Mouse (Mus musculus): ENCODE measurements around the gene Col23a1.
"Not testable (repeated sequence)": the region's sequence is repeated elsewhere in the genome, so short reads cannot be mapped to it uniquely, and the experiment has no call there.

The Col23a1 gene

GRCm38 (mm10) chr11:51591168-51591567 is 301.4 kb downstream of the Col23a1 start:
- no peak for DNase-seq (ENCODE audit: low read depth)

- DNase-seq (ENCODE audit: low read depth), result no peak
Measured at GRCm38 (mm10) chr11:51591915-51592314, 302.2 kb downstream of the Col23a1 start.

- no peak for DNase-seq (ENCODE audit: low read depth)
Measured at GRCm38 (mm10) chr11:51593368-51593767, 303.6 kb downstream of the Col23a1 start.

- no peak for DNase-seq (ENCODE audit: low read depth)
Measured at GRCm38 (mm10) chr11:51593849-51594248, 304.1 kb downstream of the Col23a1 start.

GRCm38 (mm10) chr11:51594715-51595350 is 305.1 kb downstream of the Col23a1 start:
- no peak for DNase-seq (ENCODE audit: low read depth)

GRCm38 (mm10) chr11:51595459-51596083 is 305.9 kb downstream of the Col23a1 start:
- no peak for DNase-seq (ENCODE audit: low read depth)

- no peak for DNase-seq (ENCODE audit: low read depth)
Measured at GRCm38 (mm10) chr11:51597553-51597952, 307.8 kb downstream of the Col23a1 start.

GRCm38 (mm10) chr11:51602253-51602652 is 312.5 kb downstream of the Col23a1 start:
- no peak for DNase-seq (ENCODE audit: low read depth)

GRCm38 (mm10) chr11:51605602-51606446 is 316.1 kb downstream of the Col23a1 start:
- peak; percentile 89 for DNase-seq (ENCODE audit: low read depth)

GRCm38 (mm10) chr11:51606447-51607095 is 316.9 kb downstream of the Col23a1 start, which contains the start of gene Hnrnpab:
TSS of gene Hnrnpab (minus strand) at chr11:51606847.
- DNase-seq (ENCODE audit: low read depth), result peak; percentile 98

GRCm38 (mm10) chr11:51607096-51607738 is 317.5 kb downstream of the Col23a1 start:
- no peak for DNase-seq (ENCODE audit: low read depth)

GRCm38 (mm10) chr11:51609266-51609909 is 319.7 kb downstream of the Col23a1 start:
- DNase-seq (ENCODE audit: low read depth), result peak; percentile 19

GRCm38 (mm10) chr11:51609940-51610339 is 320.2 kb downstream of the Col23a1 start:
- not testable (repeated sequence) for DNase-seq (ENCODE audit: low read depth)

- DNase-seq (ENCODE audit: low read depth), result no peak
Measured at GRCm38 (mm10) chr11:51614256-51614655, 324.5 kb downstream of the Col23a1 start.

GRCm38 (mm10) chr11:51615129-51615528 is 325.4 kb downstream of the Col23a1 start:
- no peak for DNase-seq (ENCODE audit: low read depth)

GRCm38 (mm10) chr11:51615601-51616000 is 325.9 kb downstream of the Col23a1 start:
- DNase-seq (ENCODE audit: low read depth), result peak; percentile 78

- not testable (repeated sequence) for DNase-seq (ENCODE audit: low read depth)
Measured at GRCm38 (mm10) chr11:51616113-51616512, 326.4 kb downstream of the Col23a1 start.

GRCm38 (mm10) chr11:51617693-51618092 is 328.0 kb downstream of the Col23a1 start:
- peak; percentile 87 for DNase-seq (ENCODE audit: low read depth)

- no peak for DNase-seq (ENCODE audit: low read depth)
Measured at GRCm38 (mm10) chr11:51618894-51619408, 329.2 kb downstream of the Col23a1 start.

- peak; percentile 93 for DNase-seq (ENCODE audit: low read depth)
Measured at GRCm38 (mm10) chr11:51619409-51620060, 329.8 kb downstream of the Col23a1 start, which contains the start of gene Nhp2. TSS of gene Nhp2 (plus strand) at chr11:51619735.
